Mouse (Mus musculus) CH12.LX (cell line): Measurements from ENCODE around the gene Fam160a1.

Source experiments
- CTCF ChIP-seq, 2 experiments: IDR thresholded peaks in 1 of 2; conservative IDR thresholded peaks in 1 of 2; 2 replicates each; pipeline ENCODE4 v1.5.1; 2011 to 2012; ENCODE audit warnings: low read depth in 2 of 2, low read length in 2 of 2, improper control_type of control experiment in 1 of 2, inconsistent platforms in 1 of 2, mild to moderate bottlenecking in 1 of 2, moderate library complexity in 1 of 2
- EP300 ChIP-seq: IDR thresholded peaks from 2 replicates; pipeline ENCODE4 v1.6.1; 2011; ENCODE audit warnings: low read length, improper control_type of control experiment

- TF ChIP-seq CTCF (conservative IDR thresholded peaks at IDR 0.05 in 1 of 2, IDR thresholded peaks at IDR 0.05 in 1 of 2; ENCODE audit: low read depth in 2 of 2, low read length in 2 of 2) (no peak), EP300 (no peak)
Observed at GRCm38 (mm10) chr3:85619751-85620150, 197.3 kb downstream of the Fam160a1 start.
